Mouse (Mus musculus): ENCODE results near the gene Stmn3. TPM values are rescaled to one million over a fixed set of nuclear protein-coding genes. Genes with fewer than 3 reads are reported as not detected.

Gene Stmn3
- total RNA-seq, 2 experiments from 2014 or later = 32.2 to 45.5 TPM

DNA sequence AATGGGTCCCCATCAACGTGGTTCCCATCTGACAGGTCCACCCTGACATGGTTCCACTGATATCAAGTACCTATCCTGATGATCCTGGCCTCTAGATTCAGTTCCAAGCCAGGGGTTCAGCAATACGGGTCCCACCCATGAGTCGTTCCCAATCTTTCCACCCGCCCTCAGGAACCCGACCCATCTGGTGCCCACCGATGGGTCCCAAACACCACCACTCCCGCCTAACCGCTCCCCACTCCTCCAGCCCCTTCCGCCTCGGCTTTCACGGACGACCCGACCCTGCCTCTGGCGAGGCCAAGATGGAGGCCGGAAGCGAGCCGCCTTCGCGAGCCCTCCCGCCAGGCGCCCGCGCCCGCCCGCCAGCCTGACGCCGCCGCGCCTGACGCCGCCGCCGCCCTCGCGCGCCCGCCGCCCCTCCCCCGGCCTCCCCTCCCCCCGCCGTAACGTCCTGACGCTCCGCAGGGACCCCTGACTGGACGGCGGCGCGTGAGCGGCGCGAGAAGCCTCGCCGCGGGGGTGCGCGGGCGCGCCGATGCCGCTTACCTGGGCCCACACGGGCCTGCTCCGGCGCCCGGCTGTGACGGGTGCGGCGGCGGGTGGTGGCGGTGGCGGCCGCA lies 26.9 kb downstream of the Stmn3 start:
- DNase-seq (ENCODE audit: low spot score in 2 of 2) = peak; percentile 65 to 70

DNA sequence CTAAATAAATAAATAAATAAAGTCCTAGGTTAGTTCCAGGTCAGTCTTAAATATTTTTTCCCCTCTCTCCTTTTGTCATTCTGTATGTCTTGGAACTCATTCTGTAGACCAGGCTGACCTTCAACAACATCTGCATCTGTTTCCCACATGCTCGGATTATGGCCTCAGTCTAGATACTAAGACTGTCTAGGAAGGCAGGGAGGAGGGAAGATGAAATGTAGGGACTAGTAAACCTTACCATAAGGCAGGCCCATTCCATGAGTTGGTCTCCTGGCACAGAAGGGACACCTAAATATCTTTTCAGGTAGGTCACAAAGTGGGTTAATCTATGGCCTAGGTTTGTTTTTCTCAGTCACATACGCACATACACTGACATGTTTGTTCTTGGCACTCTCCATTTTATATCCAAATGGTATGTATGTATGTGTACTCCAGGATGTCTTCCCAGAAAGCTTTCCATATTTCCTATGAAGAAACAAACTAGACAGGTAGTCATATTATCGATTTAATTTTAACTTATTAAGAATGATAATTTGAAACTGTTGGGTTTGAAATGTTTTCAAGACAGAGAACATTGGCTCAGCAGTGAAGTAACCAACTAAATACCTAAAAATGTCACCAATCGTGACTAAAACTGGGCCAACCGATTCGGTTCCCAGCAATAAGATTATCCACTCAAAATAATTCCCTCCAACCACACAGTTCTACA lies 27.5 kb downstream of the Stmn3 start:
- DNase-seq (ENCODE audit: low spot score in 2 of 2) = no peak

DNA sequence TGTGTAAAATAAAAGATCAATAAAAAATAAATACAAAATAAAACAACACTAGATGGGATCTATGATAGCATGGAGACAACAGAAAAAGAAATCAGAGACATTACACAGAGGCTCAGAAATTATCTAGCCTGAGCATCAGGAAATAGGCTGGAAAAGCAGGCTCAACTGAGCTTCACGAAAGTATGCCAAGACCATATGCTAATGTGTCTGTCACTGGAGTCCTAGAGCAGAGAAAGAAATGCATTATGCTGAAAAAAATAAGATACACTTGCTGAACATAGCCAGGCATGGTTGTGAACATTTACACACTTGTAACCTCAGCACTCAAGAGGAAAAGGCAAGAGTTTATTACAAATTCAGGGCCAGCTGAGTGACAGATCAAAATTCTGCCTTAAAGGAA lies 34.3 kb downstream of the Stmn3 start:
- no peak for DNase-seq (ENCODE audit: low spot score in 2 of 2)

DNA sequence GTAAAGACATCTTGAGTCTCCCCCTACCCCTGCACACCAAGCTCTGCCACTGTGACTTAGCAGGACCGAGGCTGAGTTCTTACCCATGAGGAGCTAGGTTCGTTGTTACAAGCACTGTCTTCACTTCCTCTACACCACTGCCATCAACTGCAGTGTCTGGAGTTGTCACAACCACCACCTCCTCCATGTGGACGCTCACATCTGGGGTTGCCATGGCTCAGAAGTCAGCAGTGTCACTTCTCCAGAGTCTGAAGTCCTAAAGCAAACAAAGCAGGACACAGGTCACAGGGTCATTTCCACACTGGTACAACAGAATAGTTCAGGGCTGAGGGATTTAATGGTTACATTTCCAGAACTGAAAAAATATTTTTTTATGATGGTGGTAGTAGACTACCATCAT lies 36.4 kb downstream of the Stmn3 start:
- no peak for DNase-seq (ENCODE audit: low spot score in 2 of 2)

DNA sequence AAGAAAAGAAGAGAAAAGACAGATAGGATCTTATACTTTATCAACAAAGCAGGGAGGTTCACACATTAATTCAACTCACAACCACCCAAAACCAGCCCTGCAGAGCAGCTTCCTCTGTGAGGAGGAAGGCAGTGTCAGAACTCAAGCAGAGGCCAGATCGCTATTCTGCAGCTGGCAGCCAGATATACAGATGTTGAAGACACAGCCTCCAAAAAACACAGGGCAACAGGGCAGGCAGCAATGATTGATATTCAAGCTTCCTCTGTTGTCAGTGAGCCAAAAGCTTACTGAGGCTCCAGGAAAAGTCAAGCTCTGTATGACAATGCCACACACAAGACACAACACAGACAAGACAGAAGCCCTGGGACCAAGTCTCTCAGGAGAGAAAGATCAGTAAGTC lies 37.5 kb downstream of the Stmn3 start:
- no peak for DNase-seq (ENCODE audit: low spot score in 2 of 2)

DNA sequence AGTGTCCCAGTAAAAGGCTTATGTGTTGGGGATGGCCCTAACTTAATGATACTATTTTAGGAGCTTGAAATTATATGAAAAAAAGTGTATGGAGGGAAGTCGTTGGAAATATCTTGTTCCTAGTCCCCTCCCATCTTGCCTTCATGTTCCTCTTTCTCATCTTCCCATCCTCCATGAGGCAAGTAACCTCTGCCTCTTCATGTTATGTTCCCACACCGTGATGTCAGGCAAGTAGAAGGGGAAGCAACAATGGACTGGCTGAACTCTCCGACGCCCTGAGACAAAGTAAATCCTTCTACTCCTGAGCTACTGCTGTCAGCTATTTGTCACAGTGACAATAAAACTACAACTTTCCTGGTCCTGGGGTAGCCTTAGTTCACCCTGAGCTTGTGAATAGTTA lies 39.7 kb downstream of the Stmn3 start:
- DNase-seq (ENCODE audit: low spot score in 2 of 2) = no peak

DNA sequence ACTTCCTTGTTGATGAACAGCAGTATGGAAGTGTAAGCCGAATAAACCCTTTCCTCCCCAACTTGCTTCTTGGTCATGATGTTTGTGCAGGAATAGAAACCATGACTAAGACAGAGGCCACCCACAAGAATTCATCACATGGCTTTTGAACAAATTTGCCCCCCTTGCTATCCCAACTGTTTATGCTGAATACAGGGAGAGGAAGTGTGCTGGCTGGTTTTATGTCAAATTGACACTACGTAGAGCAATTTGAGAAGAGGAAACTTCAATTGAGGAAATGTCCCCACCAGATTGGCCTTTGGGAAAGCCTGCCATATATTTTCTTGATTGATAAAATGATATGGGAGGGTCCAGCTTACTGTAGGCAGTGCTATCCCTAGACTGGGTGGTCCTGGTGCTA lies 40.5 kb downstream of the Stmn3 start:
- DNase-seq (ENCODE audit: low spot score in 2 of 2) = no peak

DNA sequence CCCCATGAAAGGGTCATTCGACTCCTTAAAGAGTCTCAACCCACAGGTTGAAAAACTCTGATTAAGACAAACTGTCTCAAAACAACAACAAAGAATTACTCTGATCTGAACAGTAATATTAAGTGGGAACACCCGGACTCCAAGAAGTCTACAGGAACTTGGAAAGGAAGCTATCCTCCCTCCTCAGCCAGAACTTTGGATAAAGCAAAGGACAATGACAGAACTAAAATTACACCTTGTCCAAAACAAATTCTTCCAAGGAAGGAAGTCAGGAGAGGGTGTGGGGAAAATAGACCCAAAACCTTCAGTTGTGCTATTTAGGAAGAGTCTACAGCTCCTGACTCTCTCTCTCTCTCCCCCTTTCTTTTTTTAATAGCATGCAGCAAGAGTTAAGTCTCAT lies 42.2 kb downstream of the Stmn3 start:
- DNase-seq (ENCODE audit: low spot score in 2 of 2) = no peak

DNA sequence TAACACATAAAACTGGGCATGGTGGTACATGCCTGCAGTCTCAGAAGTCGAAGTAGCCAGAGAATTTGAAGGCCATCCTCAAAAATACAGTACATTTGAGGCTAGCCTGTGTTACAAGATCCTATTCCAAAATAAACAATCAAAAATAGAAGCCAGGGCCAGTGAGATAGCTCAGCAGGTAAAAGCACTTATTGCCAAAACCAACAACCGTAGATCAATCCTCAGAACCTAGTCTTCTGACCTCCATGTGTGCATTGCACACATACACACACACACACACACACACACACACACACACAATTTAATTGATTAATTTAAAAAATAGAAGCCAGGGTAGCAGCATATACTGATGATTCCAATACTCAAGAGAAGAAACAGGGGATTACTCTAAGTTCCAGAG lies 47.5 kb downstream of the Stmn3 start:
- DNase-seq (ENCODE audit: low spot score in 2 of 2) = no peak

Other genes with a start within 250 kb of the Stmn3 start
- gene Kcnq2, start 179.2 kb downstream of the Stmn3 start, total RNA-seq (2021) = 10 to 100 TPM; 12.8 to 13.5 TPM
- 10 to 100 TPM; 76.3 to 76.6 TPM for gene Eef1a2, start 157.5 kb downstream of the Stmn3 start, total RNA-seq (2021)
- 10 to 100 TPM; 91.2 to 93.3 TPM for gene Ppdpf, start 127.3 kb downstream of the Stmn3 start, total RNA-seq (2021)
- gene Ptk6, start 111.7 kb downstream of the Stmn3 start, total RNA-seq (2021) = not detected
- gene Srms, start 101.3 kb downstream of the Stmn3 start, total RNA-seq (2021) = under 1 TPM; 0.20 to 0.85 TPM
- under 1 TPM; 0.25 to 0.28 TPM for gene Fndc11, start 94.5 kb downstream of the Stmn3 start, total RNA-seq (2021)
- gene Helz2, start 72.5 kb downstream of the Stmn3 start, total RNA-seq (2021) = 10 to 100 TPM; 16.7 to 17.1 TPM
- gene Gmeb2, start 26.5 kb downstream of the Stmn3 start, total RNA-seq (2021) = 10 to 100 TPM; 27.9 to 30.8 TPM
- 10 to 100 TPM; 65.6 to 69.4 TPM for gene Rtel1, start 5.2 kb upstream of the Stmn3 start, total RNA-seq (2021)
- gene Zgpat, start 50.4 kb upstream of the Stmn3 start, total RNA-seq (2021) = 10 to 100 TPM; 37.0 to 42.4 TPM
- gene Arfrp1, start 50.9 kb upstream of the Stmn3 start, total RNA-seq (2021) = 10 to 100 TPM; 43.6 to 48.9 TPM
- gene Lime1, start 65.6 kb upstream of the Stmn3 start, total RNA-seq (2021) = 10 to 100 TPM; 21.8 to 28.4 TPM
- 10 to 100 TPM; 27.3 to 28.4 TPM for gene Zbtb46, start 144.9 kb upstream of the Stmn3 start, total RNA-seq (2021)
- gene Abhd16b, start 178.7 kb upstream of the Stmn3 start, total RNA-seq (2021) = not detected
- gene Tpd52l2, start 182.6 kb upstream of the Stmn3 start, total RNA-seq (2021) = 100 to 1,000 TPM; 120 to 121 TPM
- 100 to 1,000 TPM; 120 to 131 TPM for gene Dnajc5, start 206.0 kb upstream of the Stmn3 start, total RNA-seq (2021)